Mouse (Mus musculus): ENCODE measurements around the gene Reep1. TPM values are rescaled to one million over a fixed set of nuclear protein-coding genes. Genes with fewer than 3 reads are reported as not detected.

The Reep1 gene
- total RNA-seq (2023), result not detected

DNA sequence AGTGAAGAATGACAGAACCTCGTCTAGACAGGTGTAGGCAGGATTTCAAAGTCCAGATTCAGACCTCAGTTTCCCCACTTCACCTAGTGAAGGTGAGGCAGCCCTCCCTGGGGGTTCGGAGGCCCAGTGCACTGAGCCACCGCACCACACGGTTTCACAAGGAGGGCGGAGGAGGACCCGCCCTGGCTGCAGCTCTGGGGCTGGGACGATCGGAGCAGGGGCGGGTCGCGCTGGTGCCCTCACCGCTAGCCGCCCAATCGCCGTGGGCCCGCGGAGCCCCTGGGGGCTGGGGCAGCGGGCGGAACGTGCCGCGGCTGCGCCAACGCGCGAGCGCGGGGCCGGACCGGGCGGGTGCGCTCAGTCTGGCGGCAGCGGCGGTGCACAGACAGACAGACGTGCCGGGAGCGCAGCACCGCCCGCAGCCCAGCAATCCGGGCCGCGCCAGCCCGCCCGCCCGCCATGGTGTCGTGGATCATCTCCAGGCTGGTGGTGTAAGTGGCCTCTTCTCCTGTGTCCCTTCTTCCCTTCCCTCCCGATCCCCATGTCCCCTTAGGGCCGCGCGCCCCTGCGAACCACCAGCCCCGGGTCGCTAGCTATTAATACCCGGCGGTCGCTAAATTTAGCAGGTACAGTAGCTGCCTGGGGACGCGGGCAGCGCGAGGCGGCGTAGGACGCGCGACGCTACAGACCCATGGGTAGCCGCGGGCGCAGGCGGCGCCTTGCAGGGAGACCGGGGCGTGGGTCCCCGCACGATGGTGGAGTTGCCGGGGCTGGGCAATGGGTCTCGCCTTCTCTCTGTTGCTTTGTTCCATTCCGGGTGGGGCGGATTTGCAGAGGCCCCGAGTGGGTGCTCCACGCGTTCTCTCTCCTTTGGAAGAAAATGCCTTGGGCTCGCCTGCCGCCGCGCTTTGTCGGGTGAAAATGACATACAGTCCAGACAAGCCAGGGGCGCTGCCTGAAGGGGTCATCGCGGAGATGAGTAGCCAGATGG lies at the start of gene Reep1:
Gene Reep1, plus strand, starts transcription at position 51 of the 991 bp plus-strand sequence.

DNA sequence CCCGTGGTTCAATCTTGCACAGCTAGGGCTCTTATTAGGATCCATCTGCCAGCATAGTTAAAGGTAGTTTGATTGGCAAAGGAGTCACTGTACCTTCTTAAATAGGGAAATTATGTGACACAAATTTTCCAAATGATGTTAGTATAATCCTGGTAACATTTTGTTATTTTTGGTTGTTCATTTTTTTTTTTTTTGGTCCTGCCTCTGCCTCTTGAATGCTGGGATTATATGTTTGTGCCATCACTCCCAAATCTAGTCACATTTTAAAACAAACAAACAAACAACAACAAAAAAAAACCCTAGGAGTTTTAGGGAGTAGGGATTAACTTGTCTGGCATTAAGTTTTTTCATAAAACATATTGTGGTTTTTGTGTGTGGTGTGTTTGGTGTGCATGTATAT lies 119.5 kb downstream of the Reep1 start, which contains the start of gene Mrpl35:
Gene Mrpl35, minus strand, starts transcription at position 101 of the 400 bp plus-strand sequence.

DNA sequence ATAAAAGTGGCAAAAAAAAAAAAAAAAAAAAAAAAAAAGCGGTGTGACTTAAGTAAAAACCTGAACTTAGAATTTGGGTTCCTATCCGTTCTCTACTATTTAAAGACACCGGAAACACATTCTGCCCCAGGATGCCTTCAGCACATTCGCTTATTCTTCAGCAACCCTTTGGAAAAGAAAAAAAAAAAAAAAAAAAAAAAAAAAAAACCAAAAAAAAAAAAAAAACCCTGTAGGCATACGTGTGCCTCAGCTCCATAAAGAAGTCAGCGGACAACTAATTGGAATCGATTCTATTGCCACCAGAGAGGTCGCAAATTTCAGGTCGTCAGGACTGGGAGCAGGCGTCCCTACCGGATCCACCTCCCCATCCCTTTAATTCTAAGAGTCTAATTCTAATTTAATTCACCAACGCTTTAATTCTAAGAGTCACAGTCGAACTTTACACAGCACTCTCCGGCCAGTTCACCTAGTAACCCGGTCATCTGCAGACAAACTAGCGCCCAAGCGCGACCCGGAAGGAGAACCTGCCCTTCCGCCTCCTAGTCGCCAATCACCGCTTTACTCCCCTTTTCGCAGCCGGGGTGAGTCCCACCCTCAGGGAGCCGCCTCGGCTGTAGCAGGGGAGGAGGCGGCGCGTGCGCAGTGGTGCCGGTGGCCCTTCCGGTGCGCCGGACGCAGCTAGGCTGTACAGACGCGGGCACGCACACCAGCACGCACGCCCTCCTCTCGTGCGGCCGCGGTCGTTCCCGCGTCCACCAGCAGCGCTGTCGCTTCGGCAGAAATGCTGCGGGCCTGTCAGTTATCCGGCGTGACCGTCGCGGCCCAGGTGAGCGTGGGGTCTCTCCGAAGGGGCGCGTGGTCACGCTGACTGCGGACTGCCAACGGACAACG lies 123.6 kb downstream of the Reep1 start, which contains the start of gene Immt:
Gene Immt, plus strand, starts transcription at position 642 of the 891 bp plus-strand sequence.

Other genes starting within 250 kb of the Reep1 start
- gene Rnf103, start 213.7 kb upstream of the Reep1 start, total RNA-seq (2023), result 10 to 100 TPM; 27.0 to 28.6 TPM
- 10 to 100 TPM; 63.2 to 65.1 TPM for gene Chmp3, start 163.8 kb upstream of the Reep1 start, total RNA-seq (2023)
- 100 to 1,000 TPM; 102 to 133 TPM for gene Kdm3a, start 74.6 kb upstream of the Reep1 start, total RNA-seq (2023)
- gene Mrpl35, start 119.4 kb downstream of the Reep1 start, total RNA-seq (2023), result 10 to 100 TPM; 20.6 to 21.8 TPM
- 100 to 1,000 TPM in 1 of 2 experiments, 10 to 100 TPM in 1; 96.5 to 119 TPM for gene Immt, start 123.8 kb downstream of the Reep1 start, total RNA-seq (2023)
- gene Ptcd3, start 201.2 kb downstream of the Reep1 start, total RNA-seq (2023), result 100 to 1,000 TPM; 112 to 117 TPM
- gene Polr1a, start 201.5 kb downstream of the Reep1 start, total RNA-seq (2023), result 10 to 100 TPM; 74.1 to 78.1 TPM